Mouse (Mus musculus): ENCODE measurements around the gene Bora. TPM values are rescaled to one million over a fixed set of nuclear protein-coding genes. Genes with fewer than 3 reads are reported as not detected.
"Not testable (repeated sequence)": the region's sequence is repeated elsewhere in the genome, so short reads cannot be mapped to it uniquely, and the experiment has no call there.

Bora gene
- total RNA-seq (2014; fragmentation: Nextera tagmentation): 80.4 and 93.7 TPM in 2 replicates
- 82.5 and 90.6 TPM in 2 replicates for total RNA-seq (2017)

DNA sequence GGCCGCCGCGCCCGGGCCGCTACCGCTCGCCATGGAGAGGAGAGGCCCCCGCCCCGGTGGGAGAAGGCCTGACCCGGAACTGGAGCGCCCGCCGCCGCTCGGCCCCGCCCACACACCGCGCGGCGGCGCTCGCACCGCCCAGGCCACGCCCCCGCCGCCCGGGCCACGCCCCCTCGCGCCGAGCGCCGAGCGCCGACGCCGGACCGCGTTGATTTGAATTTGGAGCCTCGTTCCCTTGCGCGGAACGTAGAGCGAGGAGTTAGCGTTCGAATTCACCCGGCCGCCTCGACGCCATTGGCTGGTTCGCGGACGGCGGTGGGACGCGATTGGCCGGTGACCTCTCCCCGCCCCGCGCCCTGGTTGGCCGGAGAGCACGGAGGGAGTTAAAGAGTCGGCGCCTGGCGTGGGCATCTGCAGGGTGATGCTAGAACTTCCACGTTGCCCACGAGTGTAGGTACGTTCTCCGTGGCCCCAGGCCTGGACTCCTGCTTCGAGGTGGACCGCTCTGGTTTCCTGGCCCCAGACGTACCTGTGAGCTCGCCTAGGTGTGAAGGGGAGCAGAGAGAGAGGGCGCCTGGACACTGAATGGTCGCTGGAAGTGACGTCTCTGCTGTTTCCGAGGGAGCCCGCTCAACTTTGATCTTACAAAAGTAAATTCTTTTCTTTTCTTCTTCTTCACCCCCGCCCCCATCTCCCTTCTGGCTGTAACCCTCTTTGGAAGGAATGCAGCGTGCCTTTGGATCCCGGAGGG lies at the start of gene Bora, which contains the start of gene Mzt1:
Gene Bora (plus strand): TSS at position 192 of the 751 bp plus-strand sequence.
Gene Mzt1 (minus strand): TSS at position 104 of the 751 bp plus-strand sequence.
- peak; percentile 84 for ATAC-seq (replicated peaks; ENCODE audit: low FRiP score, low TSS enrichment, poor library complexity, severe bottlenecking)

DNA sequence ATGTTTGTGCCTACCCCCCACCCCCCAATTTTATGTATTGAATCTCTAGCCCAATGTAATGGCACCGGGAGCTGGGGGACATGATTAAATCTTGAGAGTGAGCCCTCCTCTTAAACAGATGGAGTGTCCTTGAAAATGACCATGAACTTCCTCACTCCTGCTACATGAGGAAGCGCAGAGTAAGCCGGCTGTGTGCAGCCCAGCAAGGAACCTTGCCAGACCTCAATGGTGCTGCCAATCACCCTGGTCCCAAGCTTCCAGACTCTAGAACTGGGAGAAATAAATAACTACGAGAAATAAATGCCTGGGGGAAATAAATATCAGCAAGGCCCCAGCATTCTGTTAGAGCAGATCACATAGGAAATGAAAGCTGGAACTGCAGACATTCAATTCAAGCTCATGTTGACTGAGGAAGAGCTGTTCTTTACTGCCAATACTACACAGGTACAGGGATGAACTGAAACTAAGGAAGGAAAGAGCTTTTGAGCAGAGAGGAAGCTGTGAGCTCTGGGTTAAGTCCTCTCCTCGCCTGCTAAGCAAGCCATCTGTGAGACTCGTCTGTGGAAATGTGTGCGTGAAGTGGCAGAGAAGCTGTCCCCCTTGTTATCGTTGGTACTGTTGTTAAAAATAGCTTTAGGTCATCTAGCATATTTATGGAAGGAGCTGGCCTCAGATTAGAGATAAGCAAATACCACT lies 35.6 kb upstream of the Bora start:
- ATAC-seq (replicated peaks; ENCODE audit: low FRiP score, low TSS enrichment, poor library complexity, severe bottlenecking): no peak

DNA sequence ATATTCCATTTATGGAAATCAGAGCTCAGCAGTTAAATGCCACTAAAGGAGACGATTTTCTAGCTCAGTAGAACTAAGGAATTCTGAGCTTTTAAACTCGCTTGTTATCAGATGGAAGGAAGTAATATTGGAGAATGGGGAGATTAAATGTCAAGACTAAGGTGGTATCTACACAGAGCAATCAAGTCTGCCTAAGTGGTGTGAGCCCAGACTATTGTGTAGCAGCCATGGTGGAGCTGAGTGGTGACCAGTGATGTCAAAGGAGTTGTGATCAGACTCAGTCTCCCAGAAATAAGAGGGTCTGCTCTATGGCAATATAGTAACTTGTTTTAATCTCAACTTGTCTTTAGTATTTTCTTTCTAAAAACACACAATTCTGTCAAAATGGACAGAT lies 35.1 kb upstream of the Bora start:
- ATAC-seq (replicated peaks; ENCODE audit: low FRiP score, low TSS enrichment, poor library complexity, severe bottlenecking): no peak

DNA sequence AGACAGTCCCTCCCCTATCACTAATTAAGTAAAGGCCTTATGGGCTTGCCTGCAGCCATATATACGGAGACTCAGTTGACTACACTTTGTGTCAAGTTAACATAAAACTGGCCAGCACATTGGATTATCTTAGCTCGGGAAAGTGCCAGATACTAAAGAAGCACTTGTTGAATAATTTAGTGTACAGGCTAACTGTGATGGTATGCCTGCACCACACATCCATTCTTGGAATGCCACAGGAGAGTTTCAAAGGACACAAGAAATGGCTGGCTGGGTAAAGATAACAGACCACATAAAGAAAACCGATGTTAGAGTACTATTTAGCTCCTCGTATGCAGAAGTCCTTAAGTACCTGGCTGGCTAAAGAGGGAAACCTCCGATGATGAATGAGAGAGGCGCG lies 27.3 kb upstream of the Bora start:
- no peak for ATAC-seq (replicated peaks; ENCODE audit: low FRiP score, low TSS enrichment, poor library complexity, severe bottlenecking)

DNA sequence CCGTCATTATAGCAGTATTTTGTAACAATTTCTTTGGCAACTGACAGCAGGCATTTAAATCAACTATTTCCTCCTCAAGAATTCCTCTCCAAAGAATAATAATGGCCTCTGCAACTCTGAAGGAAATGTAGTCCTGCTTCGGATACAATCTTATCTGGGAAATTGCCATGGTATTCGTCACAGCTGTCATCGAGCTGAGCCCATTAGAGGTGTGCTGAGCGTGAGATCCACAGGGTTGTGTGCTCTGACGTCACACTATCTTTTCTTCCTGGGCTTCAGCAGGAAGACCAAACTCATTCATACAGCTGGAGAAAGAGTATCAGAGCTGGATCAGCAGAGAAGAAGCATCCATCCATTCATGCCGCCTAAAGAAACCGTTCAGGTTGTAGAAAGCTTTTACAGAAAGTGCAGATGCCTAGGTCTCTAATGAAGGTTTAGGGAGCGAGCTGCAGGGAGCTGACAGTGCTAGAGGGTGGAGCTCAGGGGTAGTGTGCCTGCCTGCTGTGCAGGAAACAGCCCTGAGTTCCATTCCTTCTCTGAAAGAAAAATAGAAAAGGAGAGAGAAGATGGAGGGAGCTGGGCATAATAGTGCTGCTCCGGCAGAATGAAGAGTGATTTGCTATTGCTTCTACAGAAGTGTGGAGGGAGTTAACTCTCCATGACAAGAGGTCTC lies 26.8 kb upstream of the Bora start:
- ATAC-seq (replicated peaks; ENCODE audit: low FRiP score, low TSS enrichment, poor library complexity, severe bottlenecking): no peak

DNA sequence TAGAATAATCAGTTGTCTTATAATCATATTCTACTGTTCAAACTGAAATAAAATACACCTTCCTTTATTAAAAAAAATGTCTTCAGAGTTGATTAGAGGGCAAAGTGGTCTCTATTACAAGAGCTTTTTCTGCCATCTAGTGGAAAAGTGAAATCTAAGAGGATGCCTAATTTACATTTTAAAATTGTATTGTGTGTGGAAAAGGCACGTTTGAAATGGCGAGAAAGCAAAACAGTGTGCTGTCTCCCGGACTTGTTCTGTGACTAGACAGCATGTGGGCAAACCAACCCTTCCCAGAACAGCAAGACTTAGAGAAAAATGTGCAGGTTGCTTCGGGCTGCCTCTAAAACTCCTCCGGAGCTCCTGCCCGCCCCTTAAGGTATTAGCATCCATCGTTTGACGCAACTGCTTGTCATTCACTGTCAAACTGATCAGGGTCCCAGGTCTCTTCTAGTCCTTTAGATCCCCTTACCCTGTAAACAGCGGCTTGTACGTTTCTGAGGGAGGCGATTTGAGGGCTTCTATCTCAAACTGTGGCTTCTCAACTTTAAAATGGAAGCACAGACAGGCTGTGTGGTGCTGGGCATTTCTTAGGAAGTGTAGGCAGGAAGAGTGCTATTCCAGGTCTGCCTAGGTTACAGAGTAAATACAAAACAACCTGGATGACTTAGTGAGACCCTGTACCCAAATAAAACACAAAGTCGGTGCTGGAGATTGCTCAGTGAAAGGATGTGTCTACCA lies 23.5 kb upstream of the Bora start:
- peak; percentile 46; the same call in 1 of the 2 replicates for ATAC-seq (replicated peaks; ENCODE audit: low FRiP score, low TSS enrichment, poor library complexity, severe bottlenecking)

DNA sequence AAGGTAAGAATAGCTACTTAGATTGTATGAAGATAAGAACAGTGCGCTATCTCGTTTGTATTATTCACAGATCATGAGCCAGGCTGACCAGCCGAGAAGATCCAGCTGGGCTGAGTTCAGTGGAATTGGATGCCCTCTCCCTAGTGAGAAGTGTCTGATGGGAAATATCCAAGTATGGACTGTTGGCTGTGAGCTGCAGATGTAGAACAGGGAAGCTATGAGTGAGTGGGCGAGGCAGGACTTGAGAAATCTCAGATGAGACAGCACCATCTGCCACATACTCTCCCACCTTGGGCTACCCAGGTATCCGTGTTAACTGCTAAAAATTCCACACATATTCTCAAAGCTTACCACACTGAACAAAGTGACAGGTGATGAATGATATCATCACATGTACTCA lies 16.0 kb upstream of the Bora start:
- no peak for ATAC-seq (replicated peaks; ENCODE audit: low FRiP score, low TSS enrichment, poor library complexity, severe bottlenecking)

DNA sequence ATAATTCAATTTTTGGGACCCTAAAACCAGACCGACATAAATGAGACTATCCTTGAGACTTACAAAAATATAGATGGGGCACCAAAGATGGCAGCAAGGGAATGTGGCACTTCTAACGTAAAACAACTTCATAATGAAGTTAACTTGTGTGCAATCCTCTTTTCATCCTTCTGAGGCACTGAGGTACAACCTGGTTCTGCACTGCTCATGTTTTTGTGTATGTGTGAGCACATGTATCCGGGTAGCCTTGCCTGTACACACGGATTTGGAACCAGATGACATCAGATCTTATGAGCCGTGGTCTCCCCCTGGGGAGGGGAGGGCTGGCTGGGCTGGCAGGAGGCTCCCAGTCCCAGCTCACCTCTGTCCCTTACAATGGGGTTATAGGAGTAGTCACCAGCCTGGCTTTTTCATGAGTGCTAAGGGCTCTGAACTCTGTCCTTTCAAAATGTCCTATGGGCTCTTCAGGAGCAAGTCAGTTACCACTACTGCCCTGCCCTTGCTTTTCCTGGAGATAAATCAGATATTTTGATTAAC lies 14.6 kb upstream of the Bora start:
- 0 out of 2 replicates have a peak, but pooled peaks have one; percentile 14 for ATAC-seq (replicated peaks; ENCODE audit: low FRiP score, low TSS enrichment, poor library complexity, severe bottlenecking)

DNA sequence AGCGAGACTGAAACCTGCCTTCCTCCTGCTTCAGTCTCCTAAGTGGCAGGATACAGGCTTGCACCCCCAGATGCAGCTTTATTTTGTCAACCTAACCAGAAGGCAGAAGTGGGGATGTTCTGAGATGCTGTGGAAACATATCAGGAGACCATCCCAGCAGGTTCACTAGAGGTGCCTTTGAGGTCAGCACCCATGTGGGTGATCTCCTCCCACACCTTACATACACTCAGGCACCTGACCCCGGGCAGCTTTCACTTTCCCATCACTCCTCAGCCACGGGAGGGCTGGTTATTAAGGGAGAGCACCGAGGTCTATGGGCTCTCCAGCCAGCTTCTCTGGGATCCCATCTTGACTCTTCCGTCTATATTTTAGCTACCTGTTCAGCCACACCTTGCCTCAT lies 13.4 kb upstream of the Bora start:
- ATAC-seq (replicated peaks; ENCODE audit: low FRiP score, low TSS enrichment, poor library complexity, severe bottlenecking): peak; percentile 14; the same call in 1 of the 2 replicates

DNA sequence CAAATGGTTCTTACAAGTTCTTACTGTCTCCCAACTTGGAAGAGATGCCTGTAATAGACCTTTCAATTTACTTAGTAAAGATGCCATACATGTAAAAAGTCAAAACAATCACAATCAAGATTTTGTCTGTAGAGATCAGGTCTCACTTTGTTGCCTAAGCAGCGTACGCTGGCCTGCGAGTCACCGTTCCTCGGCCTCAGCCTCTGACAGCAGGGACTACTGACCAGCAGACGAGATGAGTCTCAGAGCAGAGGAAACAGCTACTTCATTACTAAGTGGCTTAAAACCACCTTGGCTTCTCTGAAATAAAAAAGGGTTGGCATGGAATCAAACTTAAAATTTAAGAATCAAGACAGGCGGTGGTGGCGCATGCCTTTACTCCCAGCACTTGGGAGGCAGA lies 11.2 kb upstream of the Bora start:
- not testable (repeated sequence) for ATAC-seq (replicated peaks; ENCODE audit: low FRiP score, low TSS enrichment, poor library complexity, severe bottlenecking)

DNA sequence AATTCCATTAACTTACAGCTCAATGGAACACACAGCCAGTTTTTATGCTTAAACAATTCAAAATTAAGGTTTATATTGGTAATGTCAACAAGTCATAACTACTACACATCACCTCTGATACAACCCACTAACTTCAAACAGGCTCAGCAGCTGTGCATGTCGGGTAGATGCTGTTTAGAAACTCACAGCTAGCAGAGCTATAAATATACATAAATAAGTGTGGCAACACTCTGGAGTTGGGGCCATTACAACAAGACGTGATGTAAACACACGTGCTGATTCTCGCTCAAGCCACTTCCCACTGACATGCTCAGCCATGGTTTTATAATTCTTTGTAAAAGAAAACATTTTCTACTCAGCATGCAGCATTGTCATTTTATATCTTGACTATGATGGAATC lies 10.0 kb upstream of the Bora start:
- no peak for ATAC-seq (replicated peaks; ENCODE audit: low FRiP score, low TSS enrichment, poor library complexity, severe bottlenecking)

DNA sequence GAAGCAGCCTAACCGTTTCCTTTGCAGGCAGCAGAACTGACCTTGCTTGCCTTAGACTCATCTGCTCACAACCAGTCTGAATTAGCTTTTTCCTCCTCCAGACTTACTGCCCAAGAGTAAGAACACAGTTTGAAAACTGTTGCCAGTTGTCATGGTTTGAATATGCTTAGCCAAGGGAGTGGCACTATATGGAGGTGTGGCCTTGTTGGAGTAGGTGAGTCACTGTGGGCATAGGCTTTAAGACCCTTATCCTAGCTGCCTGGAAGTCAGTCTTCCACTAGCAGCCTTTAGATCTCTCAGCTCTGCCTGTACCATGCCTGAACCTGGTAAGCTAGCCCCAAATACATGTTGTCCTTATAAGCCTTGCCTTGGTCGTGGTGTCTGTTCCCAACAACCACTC lies 8.3 kb upstream of the Bora start:
- ATAC-seq (replicated peaks; ENCODE audit: low FRiP score, low TSS enrichment, poor library complexity, severe bottlenecking): no peak

DNA sequence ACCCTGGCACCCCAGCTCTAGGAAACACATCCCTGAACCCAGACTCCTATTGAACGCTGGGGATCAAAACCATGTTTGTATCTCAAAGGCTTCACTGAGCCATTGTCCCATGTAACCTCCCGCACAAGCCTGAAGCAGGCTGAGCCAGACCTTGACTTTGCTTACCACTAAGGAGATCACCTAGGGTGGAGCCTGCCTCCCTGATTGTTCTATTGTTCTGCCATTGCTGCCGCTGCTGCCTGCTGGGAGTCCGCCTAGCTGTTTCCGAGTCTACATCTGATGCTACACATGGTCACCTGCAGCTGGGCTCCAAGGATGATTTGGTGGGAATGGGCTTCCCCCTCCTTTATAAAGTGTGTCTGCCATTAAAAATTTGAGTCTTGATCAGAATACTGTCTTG lies 6.7 kb upstream of the Bora start:
- ATAC-seq (replicated peaks; ENCODE audit: low FRiP score, low TSS enrichment, poor library complexity, severe bottlenecking): not testable (repeated sequence)

DNA sequence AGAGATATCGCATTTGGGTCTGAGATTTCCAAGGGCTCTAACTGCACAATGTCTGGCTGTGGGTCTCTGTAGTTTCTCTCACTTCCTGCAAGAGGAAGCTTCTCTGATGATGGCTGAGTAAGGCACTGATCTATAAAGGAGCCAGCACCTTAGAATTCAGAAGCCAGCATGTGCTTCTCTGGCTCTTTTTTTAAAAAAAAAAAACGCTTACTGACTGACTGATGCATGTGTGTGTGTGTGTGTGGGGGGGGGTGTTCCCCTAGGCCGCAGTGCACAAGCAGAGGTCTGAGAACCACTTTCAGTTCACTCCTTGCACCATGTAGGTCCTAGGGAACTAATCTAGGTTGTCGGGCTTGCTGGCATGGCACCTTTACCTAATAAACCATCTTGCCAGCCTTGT lies 4.6 kb upstream of the Bora start:
- ATAC-seq (replicated peaks; ENCODE audit: low FRiP score, low TSS enrichment, poor library complexity, severe bottlenecking): no peak

DNA sequence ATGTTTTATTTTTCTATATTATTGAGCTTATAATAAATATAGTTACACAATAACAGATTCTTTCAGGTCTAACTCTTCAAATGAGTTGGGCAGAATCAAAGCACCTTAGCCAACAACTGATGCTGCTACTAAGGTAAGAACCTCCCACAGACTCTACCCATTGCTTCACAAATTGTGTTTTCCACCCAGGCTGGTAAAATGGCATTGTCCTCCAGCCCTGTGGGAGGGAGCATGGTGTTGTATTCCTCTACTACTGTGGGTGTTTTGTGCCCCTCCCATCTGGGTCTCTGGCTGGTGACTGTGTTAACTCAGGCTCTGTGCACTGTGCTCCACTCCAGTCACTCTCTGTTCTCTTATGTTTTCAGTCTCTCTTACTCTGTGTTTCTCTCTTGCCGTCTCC lies 2.5 kb upstream of the Bora start:
- ATAC-seq (replicated peaks; ENCODE audit: low FRiP score, low TSS enrichment, poor library complexity, severe bottlenecking): peak; percentile 24; the same call in 1 of the 2 replicates

DNA sequence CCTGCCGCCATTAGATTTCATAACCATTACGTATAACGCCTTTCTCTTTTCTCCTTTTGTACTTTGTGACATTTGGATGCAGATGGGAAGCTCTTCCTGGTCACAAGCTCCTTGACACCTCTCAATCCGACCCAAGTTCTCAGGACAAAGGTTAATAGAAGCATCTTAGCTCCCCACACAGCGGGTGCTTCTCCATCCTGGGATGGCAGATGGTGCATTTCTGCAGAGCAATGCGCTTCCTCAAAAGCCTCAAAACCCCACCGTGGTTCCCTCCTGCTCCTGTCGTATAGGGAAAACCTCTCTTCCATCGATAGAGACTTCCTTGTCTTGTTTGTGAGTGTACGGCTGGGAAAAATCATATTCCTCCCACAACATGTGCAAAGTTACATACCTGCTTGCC lies 1.9 kb upstream of the Bora start:
- no peak for ATAC-seq (replicated peaks; ENCODE audit: low FRiP score, low TSS enrichment, poor library complexity, severe bottlenecking)

DNA sequence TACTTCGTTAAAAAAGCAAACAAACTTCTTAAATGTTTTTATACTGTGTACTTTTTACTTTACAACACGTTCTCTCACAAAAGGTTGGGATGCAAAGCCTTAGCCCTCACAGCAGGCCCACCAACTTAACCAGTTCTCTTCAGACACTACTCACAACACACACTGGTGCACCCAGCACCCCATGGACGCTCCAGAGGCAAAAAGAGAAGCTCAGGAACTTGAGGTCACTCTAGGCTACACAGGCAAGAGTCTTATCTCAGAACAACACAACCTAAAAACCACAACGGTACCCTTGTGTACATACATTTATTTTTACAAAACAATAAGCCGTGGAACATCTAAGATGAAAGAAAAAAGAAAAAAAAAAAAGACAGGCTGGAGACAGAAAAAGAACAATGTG lies 1.3 kb upstream of the Bora start:
- peak; percentile 55 for ATAC-seq (replicated peaks; ENCODE audit: low FRiP score, low TSS enrichment, poor library complexity, severe bottlenecking)

DNA sequence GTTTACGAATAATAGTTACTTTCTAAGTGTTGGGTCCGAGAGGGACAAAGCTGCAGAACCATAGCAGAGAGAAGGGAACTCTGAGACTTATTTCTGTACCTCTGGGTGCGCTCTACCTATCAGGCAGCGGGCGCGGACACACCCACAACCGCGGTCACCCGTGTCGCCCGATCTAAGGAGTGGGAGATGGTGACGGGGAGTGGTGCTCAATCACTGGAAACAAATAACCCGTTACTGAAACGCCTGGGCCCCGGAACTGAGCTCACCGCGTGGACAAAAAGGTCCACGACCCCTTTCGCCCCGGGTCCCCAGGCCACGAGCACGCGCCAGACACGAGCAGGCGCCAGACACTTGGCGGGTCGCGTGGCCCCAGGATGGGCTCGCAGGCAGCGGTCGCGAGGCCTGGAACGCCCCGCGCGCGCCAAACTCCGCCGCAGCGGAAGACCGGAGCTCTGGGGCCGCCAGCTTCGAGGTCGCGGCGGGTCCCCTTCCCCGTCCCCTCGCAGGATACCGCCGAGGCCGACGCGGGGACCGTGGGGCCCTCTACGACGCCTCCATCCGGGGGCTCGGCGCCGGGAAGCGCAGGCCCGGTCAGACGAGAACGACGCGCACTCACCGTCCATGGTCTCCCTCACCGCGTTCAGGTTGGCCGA lies 518 bp upstream of the Bora start:
- ATAC-seq (replicated peaks; ENCODE audit: low FRiP score, low TSS enrichment, poor library complexity, severe bottlenecking): 0 out of 2 replicates have a peak, but pooled peaks have one; percentile 10

DNA sequence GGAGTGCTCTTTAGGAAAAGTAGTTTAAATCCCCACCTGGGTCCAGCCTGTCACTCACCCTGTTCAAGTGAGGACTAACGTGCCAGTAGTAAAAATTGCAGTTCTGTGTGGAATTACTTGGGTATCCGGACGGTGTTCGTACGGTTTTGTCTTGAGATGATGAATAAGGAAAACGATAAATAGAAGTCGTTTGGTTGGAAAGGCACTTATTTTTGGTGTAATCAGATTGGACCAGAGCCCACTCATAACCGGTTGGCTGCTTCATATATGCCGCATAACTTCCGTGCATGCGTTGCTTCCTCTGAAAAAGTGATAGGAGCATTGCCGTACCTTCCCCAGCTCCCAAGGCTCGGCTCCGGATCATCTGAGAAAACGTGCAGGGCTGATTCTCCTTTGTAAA lies 760 bp downstream of the Bora start:
- peak; percentile 42 for ATAC-seq (replicated peaks; ENCODE audit: low FRiP score, low TSS enrichment, poor library complexity, severe bottlenecking)

All from megakaryocyte-erythroid progenitor cell, adult 5-6 weeks (primary cell).